Mouse (Mus musculus) CH12F3 (cell line): ENCODE data around the gene Rasl11b.

Source experiments
- in situ Hi-C: fragments of 300-500 bp; cut with MboI; formaldehyde crosslinking; loops from 2 replicates; pipeline ENCODE4 v1.14.3; 2020; ENCODE audit warnings: low sequenced_read_pairs

Gene Rasl11b

GRCm38 (mm10) chr5:74188076-74188475, 7.0 kb upstream of the Rasl11b start:
- in situ Hi-C loops: no loop called here

GRCm38 (mm10) chr5:74188886-74189285, 6.2 kb upstream of the Rasl11b start:
- in situ Hi-C loops: no loop called here

GRCm38 (mm10) chr5:74189484-74190160, 5.5 kb upstream of the Rasl11b start:
- in situ Hi-C loops: no loop called here

- in situ Hi-C loops: no loop called here
Measured at GRCm38 (mm10) chr5:74190161-74190491, 5.0 kb upstream of the Rasl11b start.

GRCm38 (mm10) chr5:74190911-74191310, 4.2 kb upstream of the Rasl11b start:
- in situ Hi-C loops: no loop called here

- in situ Hi-C loops: no loop called here
Measured at GRCm38 (mm10) chr5:74193008-74193407, 2.1 kb upstream of the Rasl11b start.

- in situ Hi-C loops: no loop called here
Measured at GRCm38 (mm10) chr5:74193626-74194025, 1.5 kb upstream of the Rasl11b start.

- in situ Hi-C loops: no loop called here
Measured at GRCm38 (mm10) chr5:74194027-74194840, 852 bp upstream of the Rasl11b start.

GRCm38 (mm10) chr5:74195614-74196306, 674 bp downstream of the Rasl11b start:
- in situ Hi-C loops: no loop called here

- in situ Hi-C loops: no loop called here
Measured at GRCm38 (mm10) chr5:74196307-74196618, 1.2 kb downstream of the Rasl11b start.

GRCm38 (mm10) chr5:74197541-74198330, 2.6 kb downstream of the Rasl11b start:
- in situ Hi-C loops: no loop called here

GRCm38 (mm10) chr5:74198446-74198845, 3.4 kb downstream of the Rasl11b start:
- in situ Hi-C loops: no loop called here

GRCm38 (mm10) chr5:74199793-74200192, 4.7 kb downstream of the Rasl11b start:
- in situ Hi-C loops: no loop called here

- in situ Hi-C loops: no loop called here
Measured at GRCm38 (mm10) chr5:74200481-74200880, 5.4 kb downstream of the Rasl11b start.

- in situ Hi-C loops: no loop called here
Measured at GRCm38 (mm10) chr5:74201570-74202357, 6.7 kb downstream of the Rasl11b start.

- in situ Hi-C loops: no loop called here
Measured at GRCm38 (mm10) chr5:74202515-74202914, 7.4 kb downstream of the Rasl11b start.

GRCm38 (mm10) chr5:74204465-74204864, 9.4 kb downstream of the Rasl11b start:
- in situ Hi-C loops: no loop called here

GRCm38 (mm10) chr5:74205509-74205908, 10.4 kb downstream of the Rasl11b start:
- in situ Hi-C loops: no loop called here

- in situ Hi-C loops: no loop called here
Measured at GRCm38 (mm10) chr5:74206038-74206437, 11.0 kb downstream of the Rasl11b start.

GRCm38 (mm10) chr5:74206649-74207048, 11.6 kb downstream of the Rasl11b start:
- in situ Hi-C loops: no loop called here
